Mouse (Mus musculus): Measurements from ENCODE around the gene Pcbd2.

Pcbd2 gene

DNA sequence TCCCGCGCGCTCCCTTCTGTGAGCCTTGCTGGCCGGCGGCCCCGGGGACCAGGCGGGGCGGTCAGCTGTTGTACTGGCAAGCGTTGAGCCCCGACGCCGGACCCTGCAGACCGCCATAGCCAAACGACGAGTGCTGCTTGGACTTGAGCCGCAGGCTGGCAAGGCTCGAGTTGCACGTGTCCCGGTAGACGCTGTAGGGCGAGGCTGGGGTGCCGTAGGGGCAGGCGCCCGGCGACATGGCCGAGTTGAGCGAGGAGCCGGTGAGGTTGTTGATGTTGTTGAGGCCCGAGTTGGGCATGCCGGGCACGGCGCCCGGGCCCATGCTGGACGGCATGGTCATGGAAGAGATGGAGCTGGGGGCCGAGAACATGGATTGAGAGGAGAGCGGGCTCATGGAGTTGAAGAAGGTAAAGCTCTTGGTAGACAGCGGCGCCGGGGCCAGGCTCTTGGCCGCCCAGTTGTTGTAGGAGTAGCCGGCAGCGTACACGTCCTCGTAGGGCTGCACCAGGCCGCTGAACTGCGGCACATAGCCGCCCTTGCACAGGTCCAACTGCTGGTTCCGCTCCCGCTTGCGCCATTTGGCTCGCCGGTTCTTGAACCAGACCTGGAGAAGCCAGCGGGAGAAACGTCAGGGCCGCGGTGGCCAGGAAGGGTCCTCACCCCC lies 99.0 kb downstream of the Pcbd2 start:
- DNase-seq (ENCODE audit: low spot score in 2 of 2): no peak

Measured in urinary bladder, postnatal 4 days (tissue).